ENCODE assay signal across 9 mouse cellular contexts in genomic region chr12:16849821-16850220, GRCm38 (mm10).
"Had no signal": no experiment of that assay in that cellular context is flagged by ENCODE, and none has a peak within 500 bp of the region (broad histone marks: within the 10 kb centered on the region; RNA-seq: fewer than 3 reads in every experiment).

No protein-coding gene starts in this region.

- H3K36me3 ChIP-seq: limb, embryonic 15.5 days; liver, embryonic 12.5 days; lung, embryonic 15.5 days; midbrain, embryonic 12.5 days had no signal

- H3K9me3 ChIP-seq: limb, embryonic 15.5 days; liver, embryonic 12.5 days; lung, embryonic 15.5 days; midbrain, embryonic 12.5 days had no signal

- H3K27me3 ChIP-seq: limb, embryonic 15.5 days; liver, embryonic 12.5 days; lung, embryonic 15.5 days; midbrain, embryonic 12.5 days had no signal

- DNase-seq: kidney, adult 8-10 months; kidney, postnatal 25 days; thymus, adult 18-20 months; thymus, postnatal 14 days had no signal

- ATAC-seq: liver, embryonic 12.5 days; midbrain, embryonic 16.5 days had no signal

- H3K4me3 ChIP-seq: limb, embryonic 15.5 days; liver, embryonic 12.5 days; lung, embryonic 15.5 days; midbrain, embryonic 12.5 days had no signal

- H3K27ac ChIP-seq: limb, embryonic 15.5 days; liver, embryonic 12.5 days; lung, embryonic 15.5 days; midbrain, embryonic 12.5 days had no signal

- H3K4me1 ChIP-seq: liver, embryonic 12.5 days had no signal
